Mouse (Mus musculus) liver, embryonic 14.5 days (tissue): ENCODE measurements around the gene Plpp3.

Experiments used
- CTCF ChIP-seq: IDR thresholded peaks from 2 replicates; pipeline ENCODE4 v1.5.1; 2016; ENCODE audit warnings: antibody characterized with exemption, low read depth, control low read depth
- EP300 ChIP-seq: IDR thresholded peaks from 2 replicates; pipeline ENCODE4 v1.6.1; 2016; ENCODE audit warnings: antibody characterized with exemption, low read depth

- TF ChIP-seq EP300, result no peak
- TF ChIP-seq CTCF, result no peak
Measured at GRCm38 (mm10) chr4:105186654-105187053, 29.5 kb downstream of the Plpp3 start.
